Mouse (Mus musculus) testis, adult 2 months (tissue): ENCODE data around the gene Slc43a1.
A peak's percentile ranks its signal among the peaks of the same experiment; 100 is the strongest.

Experiments used
- CTCF ChIP-seq: fragments of 200-500 bp; IDR thresholded peaks from 2 replicates; pipeline ENCODE4 v1.5.1; 2012; ENCODE audit warnings: low read depth, mild to moderate bottlenecking, inconsistent platforms, low read length, moderate library complexity; ENCODE audit not compliant: control insufficient read depth, insufficient read depth, insufficient replicate concordance
- POLR2A ChIP-seq: fragments of 200-500 bp; IDR thresholded peaks from 2 replicates; pipeline ENCODE4 v1.6.1; 2012; ENCODE audit warnings: low read depth, mild to moderate bottlenecking, inconsistent platforms, low read length, moderate library complexity; ENCODE audit not compliant: control insufficient read depth

GRCm38 (mm10) chr2:84868521-84868943, 29.9 kb downstream of the Slc43a1 start:
- TF ChIP-seq CTCF, result peak; percentile 92
- no peak for TF ChIP-seq POLR2A
